Mouse (Mus musculus) ES-E14 (cell line): ENCODE measurements at regions not wholly inside any gene's neighbourhood (a gene's known extent, or its start where the extent isn't known, plus 50 kb on each side); places are given as distances from the start of the nearest gene placed in this dataset.

ENCODE experiments used
- CHD2 ChIP-seq: IDR thresholded peaks from 2 replicates; pipeline ENCODE4 v1.6.1; 2014; ENCODE audit warnings: mild to moderate bottlenecking, low read depth, low read length, inconsistent platforms
- ZC3H11A ChIP-seq: IDR thresholded peaks from 2 replicates; pipeline ENCODE4 v1.6.1; 2012; ENCODE audit warnings: low read depth, mild to moderate bottlenecking, inconsistent platforms, low read length, borderline replicate concordance
- ZNF384 ChIP-seq: IDR thresholded peaks from 2 replicates; pipeline ENCODE4 v1.6.1; 2012; ENCODE audit warnings: low read depth, low read length, inconsistent platforms

DNA sequence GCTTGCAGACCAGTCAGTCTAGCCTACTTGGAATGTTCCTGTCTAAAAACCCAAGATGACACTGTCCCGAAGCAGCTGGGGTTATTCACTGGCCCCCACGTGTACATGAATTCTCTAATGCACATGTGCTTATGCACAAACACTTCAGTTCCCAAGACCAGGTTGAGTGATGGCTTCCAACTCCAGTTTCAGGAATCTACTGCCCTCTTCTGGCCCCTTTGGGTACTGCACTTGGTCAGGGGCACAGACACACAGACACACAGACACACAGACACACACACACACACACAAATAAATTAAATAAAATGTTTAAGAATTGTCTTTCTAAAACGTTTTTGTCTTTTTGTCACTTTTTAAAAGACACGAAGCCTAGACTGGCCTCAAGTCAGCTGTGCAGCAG is 87.5 kb upstream of the Map4k3 start:
- TF ChIP-seq ZNF384 (no peak), CHD2 (no peak), ZC3H11A (peak; percentile 92)
